Mouse (Mus musculus): Measurements from ENCODE around the gene Hoxb7.
A peak's percentile ranks its signal among the peaks of the same experiment; 100 is the strongest.

Gene Hoxb7

DNA sequence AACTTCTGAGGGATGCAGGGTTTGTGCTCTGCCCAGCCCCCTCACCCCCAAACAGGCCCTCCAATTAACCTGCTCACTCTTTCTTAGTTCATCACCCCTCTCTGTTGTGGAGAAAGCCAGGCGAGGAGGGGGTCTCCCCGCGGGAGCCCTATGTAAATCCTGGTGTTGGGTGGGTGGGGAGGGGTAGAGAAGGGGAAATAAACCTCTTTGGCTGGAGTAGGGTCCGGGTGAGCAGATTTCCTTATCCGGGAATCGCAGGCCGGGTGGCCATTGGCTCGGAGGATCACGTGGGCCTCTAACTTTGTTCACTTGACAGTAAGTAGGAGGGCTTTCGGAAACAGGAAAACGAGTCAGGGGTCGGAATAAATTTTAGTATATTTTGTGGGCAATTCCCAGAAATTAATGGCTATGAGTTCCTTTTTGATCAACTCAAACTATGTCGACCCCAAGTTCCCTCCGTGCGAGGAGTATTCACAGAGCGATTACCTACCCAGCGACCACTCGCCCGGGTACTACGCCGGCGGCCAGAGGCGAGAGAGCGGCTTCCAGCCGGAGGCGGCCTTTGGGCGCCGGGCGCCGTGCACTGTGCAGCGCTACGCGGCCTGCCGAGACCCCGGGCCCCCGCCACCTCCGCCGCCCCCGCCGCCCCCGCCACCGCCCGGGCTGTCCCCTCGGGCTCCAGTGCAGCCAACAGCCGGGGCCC, 32.1 kb downstream of the Hoxb7 start:
- peak; percentile 64 for DNase-seq

DNA sequence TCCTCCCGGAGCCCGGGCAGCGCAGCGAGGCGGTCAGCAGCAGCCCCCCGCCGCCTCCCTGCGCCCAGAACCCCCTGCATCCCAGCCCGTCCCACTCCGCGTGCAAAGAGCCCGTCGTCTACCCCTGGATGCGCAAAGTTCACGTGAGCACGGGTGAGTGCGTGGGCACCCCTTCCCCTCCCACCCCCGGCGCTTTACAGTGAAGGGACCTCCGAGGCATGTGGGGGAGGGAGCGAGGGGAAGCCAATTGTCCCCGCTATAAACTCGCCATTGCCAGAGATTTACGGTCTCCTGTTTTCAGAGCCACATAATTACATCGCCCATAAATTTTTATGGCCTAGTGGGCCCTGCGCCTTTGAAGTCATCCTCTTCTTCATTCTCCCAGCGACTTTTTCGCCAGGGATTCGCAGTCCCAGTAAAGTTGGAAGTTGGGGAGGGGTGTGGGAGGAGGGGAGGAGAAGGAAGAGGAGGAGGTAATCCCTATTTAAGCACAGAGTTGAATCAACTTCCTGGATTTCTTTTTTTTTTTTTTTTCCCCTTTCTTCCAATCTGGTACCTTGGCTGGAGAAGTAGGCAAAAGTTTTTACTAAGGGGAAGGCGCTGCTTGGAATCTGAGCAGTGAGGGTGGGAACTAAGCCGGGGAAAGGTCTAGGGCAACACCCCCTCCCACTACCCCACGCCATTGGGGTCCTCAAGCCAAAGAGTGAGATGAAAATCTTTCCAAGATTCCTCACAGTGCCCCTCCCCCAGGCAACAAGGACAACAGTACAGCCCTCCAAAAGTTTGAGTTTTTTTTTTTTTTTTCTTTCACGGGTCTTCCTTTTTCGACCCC, 32.9 kb downstream of the Hoxb7 start:
- DNase-seq: no peak

- DNase-seq: no peak
Measured at GRCm38 (mm10) chr11:96319910-96320309, 33.5 kb downstream of the Hoxb7 start.

DNA sequence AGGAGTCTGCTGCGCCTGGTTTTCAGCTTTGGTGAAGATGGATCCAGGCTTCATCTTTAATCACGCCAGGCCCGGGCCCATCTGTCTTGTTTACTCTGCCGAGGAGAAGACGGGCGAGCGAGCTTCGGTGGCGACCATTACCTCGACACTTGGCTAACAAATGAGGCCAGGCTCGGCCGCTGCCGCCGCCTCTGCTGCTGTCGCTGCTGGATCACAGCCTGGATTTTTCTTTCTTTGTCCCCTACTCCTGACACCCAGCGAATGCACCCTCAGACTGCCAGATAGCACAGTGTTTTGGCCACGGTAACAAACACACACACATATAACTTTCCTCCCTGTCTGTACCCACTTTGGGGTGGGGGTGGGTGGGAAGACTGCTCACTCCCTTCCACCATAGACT, 34.3 kb downstream of the Hoxb7 start:
- DNase-seq: no peak

DNA sequence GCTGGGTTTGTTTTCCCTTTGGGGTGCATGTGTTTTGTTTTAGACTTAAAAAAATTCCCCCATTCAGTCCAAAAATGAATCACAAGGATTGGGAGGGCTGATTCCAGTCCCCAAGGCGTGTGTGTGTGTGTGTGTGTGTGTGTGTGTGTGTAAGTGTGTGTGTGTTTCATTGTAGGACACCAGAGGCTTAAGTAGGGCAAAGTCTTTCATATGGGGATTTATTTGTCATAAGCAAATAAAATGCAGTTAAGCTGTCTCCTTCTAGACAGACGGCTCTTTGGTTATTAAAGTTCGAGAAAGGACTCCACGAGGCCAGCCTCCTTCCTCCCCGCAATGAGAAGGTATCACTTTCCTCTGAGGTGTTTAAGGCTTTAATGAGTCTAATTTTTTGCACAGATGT, 35.4 kb downstream of the Hoxb7 start:
- no peak for DNase-seq

- no peak for DNase-seq
Measured at GRCm38 (mm10) chr11:96322738-96323137, 36.3 kb downstream of the Hoxb7 start.

GRCm38 (mm10) chr11:96323154-96323553, 36.7 kb downstream of the Hoxb7 start, which contains the start of gene Hoxb3:
TSS of gene Hoxb3 (plus strand) at chr11:96323326.
- DNase-seq: no peak

- no peak for DNase-seq
Measured at GRCm38 (mm10) chr11:96324125-96324524, 37.7 kb downstream of the Hoxb7 start.

DNA sequence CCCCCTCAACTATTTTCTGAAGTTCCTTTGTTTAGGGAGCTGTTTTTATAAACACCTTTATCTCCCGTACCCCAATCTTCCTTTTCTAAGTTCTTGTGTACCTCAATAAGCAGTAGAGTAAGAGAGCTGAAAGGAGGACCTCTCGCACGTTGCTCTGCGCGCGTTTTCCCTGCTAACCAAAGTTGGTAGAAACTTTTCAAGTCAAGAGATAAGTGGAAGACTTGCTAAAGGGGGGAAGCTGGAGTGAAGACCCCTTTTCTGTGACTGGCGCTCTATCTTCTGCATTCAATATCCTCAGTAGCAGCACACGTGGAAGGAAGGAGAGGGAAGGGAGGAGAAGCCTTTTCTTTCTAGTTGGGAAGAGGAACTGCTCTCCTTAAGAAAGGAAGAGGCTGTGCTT, 38.5 kb downstream of the Hoxb7 start:
- no peak for DNase-seq

DNA sequence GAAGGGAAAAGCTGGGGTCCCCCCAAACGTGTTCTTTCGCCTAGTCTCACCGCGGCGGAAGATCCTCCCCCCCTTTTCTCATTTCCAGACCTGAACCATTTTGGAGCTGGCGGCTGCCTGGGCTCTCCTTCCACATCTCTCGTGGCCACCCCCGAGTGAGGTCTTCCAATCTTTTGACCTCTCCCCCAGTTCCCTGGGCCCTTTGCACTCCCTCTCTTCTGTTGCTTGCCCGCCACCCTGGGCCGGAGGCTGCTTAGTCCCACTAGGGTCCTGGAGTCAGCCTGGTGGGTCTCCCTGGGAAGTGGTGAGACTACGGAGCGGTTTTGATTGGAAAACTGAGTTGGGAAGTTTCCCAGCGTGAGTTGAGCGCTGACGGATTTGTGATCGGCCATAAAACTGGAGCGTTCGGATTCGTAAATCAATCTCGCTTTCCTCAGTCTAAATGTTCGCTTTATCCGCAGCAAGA, 39.4 kb downstream of the Hoxb7 start:
- no peak for DNase-seq

DNA sequence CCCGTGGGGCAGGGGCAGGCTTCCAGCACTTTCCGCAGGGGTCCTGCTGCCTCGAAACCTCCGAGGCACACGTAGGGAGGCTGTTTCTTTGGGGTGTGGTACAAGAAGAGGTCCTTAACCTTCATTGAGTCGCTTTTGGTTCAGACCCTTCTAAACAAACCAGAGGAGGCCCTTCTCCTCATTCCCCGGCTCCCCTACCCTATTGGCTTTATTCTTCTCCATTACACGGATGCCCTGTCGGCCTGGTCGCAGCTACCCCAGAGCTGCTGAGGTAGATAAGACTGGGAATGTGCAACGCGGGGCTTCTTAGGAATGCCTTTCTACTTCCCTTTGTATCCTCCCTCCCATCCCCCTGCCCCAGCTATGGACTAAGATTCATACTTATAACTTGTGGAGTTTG, 40.3 kb downstream of the Hoxb7 start:
- DNase-seq: no peak

- no peak for DNase-seq
Measured at GRCm38 (mm10) chr11:96327122-96327521, 40.7 kb downstream of the Hoxb7 start.

- no peak for DNase-seq
Measured at GRCm38 (mm10) chr11:96327750-96328149, 41.3 kb downstream of the Hoxb7 start.

DNA sequence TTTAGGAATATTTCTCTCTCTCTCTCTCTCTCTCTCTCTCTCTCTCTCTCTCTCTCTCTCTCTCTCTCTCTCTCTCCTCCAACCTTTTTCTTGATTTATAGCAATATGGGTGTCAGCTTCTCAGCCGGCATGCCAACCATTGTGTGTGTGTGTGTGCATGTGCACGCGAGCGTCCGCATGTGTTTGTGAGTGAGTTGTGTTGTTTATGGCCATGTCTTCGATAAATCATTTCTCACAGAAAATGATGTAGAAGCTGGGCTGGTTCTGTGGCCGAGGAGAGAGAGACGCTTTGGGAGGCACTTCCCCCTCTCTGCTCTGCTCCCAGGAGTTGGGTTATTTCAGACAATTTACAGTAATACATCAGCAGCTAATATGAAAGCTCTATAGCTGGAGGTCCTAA, 42.2 kb downstream of the Hoxb7 start:
- DNase-seq: no peak

DNA sequence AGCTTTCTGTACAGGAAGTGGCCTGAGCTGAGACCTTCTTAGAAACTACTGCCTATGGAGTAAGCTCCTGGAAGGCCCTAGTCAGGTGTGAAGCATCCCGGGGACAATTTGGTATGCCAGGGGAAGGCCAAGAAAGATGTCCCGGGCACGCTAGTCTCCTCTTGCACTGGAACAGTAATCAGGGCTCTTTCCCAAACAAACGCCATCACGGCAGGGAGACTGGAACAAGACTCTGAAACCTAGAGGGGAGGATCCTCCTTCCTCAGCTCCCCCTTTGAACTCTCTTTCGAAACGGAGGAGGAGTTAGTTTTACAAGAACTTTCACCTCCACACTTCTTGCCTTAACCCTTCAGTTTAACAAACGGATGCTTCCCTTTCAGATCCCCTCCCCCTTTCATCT, 45.7 kb downstream of the Hoxb7 start:
- no peak for DNase-seq

DNA sequence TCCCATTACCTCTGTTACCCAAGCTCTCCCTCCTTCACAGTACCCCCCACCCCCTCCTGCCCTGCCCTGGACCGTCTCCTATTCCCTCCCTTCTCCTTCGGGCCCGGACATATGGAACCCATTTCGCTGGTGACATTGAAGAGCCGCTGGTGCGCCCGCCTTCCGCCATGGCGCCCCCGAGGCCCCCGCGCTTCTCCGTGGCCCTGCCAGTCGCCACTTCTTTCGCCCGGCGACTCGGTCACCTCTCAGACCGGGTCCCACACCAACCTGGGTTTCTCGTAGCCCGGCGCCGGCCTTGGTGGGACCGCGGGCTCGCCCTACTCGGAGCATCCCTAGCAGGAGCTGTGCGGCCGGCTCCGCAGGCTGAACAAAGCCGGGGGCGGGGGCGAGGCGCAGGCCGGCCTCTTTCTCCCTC, 46.2 kb downstream of the Hoxb7 start:
- DNase-seq: no peak

DNA sequence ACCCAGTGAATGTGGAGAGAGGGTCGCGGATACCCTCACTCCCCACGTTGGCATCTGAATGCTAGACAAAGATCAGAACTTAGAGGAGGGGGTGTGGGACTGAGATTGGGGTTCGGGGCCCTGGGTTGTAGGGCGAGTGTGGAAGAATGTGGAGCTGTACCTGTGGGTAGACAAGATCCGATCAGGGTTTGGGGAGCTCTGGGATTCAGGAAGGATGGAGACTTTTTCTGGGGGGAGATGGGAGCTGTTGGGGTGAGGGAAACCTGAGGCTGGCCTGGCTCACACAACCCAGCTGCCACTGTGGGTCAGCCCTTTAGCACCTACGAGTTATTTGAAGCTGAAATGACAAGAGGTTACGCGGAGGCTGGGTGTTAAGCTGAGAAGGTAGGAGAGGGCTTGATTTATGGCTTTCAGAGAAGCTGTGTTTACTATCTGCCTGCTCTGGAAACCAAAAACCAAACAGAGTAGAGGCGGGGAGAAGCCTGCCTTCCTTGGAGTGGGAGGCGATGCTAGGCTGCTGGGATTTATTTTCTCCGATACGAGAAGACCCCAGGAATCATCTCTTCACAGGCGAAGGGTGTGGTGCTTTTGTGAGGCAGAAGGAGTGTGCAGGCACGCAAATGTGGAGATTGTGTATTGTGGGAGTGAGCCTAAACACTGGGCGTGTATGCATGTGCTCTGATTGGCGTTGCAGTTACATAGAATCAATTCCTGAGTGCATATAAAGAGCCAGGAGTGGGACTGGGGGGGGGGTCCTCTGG, 47.0 kb downstream of the Hoxb7 start:
- DNase-seq: no peak

DNA sequence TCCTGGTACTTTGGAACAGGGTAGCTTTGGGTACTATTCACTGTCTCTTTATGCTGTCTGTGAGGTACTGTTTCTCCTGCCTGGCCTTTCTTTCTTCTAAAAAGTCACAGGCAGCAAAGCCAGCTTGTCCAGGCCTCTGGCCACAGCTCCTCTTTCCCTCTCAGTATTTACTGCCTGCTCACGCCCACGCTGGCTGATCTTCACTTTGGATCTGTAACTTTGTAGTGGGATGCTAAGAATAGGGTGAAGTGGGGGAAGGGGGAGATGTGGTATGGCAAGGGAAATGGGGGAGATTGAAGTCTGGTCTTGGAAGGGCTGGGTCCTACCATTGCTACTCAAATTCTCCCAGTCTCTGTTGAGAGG, 47.6 kb downstream of the Hoxb7 start:
- DNase-seq: no peak

GRCm38 (mm10) chr11:96334998-96335397, 48.6 kb downstream of the Hoxb7 start:
- DNase-seq: no peak

- DNase-seq: no peak
Measured at GRCm38 (mm10) chr11:96336597-96336996, 50.2 kb downstream of the Hoxb7 start.

GRCm38 (mm10) chr11:96337026-96337425, 50.6 kb downstream of the Hoxb7 start:
- DNase-seq: no peak

GRCm38 (mm10) chr11:96338957-96339855, 52.8 kb downstream of the Hoxb7 start:
- DNase-seq: no peak
